ENCODE assay signal across 14 mouse cellular contexts in genomic region chr2:30573522-30573921, GRCm38 (mm10). TPM values are rescaled to one million over a fixed set of nuclear protein-coding genes. Genes with fewer than 3 reads are reported as not detected.
"Had no signal": no experiment of that assay in that cellular context is flagged by ENCODE, and none has a peak within 500 bp of the region (broad histone marks: within the 10 kb centered on the region; RNA-seq: fewer than 3 reads in every experiment).

No protein-coding gene starts in this region.

- DNase-seq: liver; liver, embryonic 13.5 days; liver, postnatal 0 days; lung, adult 18-20 months; lung, adult 2 months; lung, embryonic 14.5 days; lung, postnatal 10 days; lung, postnatal 14 days; lung, postnatal 36 days; lung, postnatal 4 days; midbrain, embryonic 14.5 days had no signal

RNA-seq across cellular contexts. Expression of gene Cstad, which starts 21.3 kb away (rescaled TPM):
- total RNA-seq: megakaryocyte progenitor cell, adult 5-6 weeks; megakaryocyte-erythroid progenitor cell, adult 5-6 weeks; monocyte, adult 5-6 weeks had no signal
